Mouse (Mus musculus) neural tube, embryonic 14.5 days (tissue): Measurements from ENCODE around the gene Rassf10. TPM values are rescaled to one million over a fixed set of nuclear protein-coding genes. Genes with fewer than 3 reads are reported as not detected.
"Not testable (repeated sequence)": the region's sequence is repeated elsewhere in the genome, so short reads cannot be mapped to it uniquely, and the experiment has no call there.

Source experiments
- ATAC-seq: fragments of 200-750 bp; cut with Nextera tagmentation; 2 replicates; pipeline ENCODE4 v1.8.0; 2017; ENCODE audit warnings: low read depth, mild to moderate bottlenecking, moderate TSS enrichment, moderate library complexity
- H3K27ac ChIP-seq: fragments of 300-500 bp; sonication (generic); 2 replicates; pipeline ENCODE4 v1.5.1; 2014; ENCODE audit warnings: low read depth, mild to moderate bottlenecking, control low read depth, low read length, moderate library complexity, mixed read lengths
- H3K27me3 ChIP-seq: fragments of 300-500 bp; sonication (generic); 2 replicates; pipeline ENCODE4 v1.6.1; 2014; ENCODE audit warnings: low read length; ENCODE audit not compliant: control insufficient read depth, insufficient read depth
- H3K36me3 ChIP-seq: fragments of 300-500 bp; sonication (generic); 2 replicates; pipeline ENCODE4 v1.6.1; 2014; ENCODE audit warnings: low read length, mixed read lengths; ENCODE audit not compliant: control insufficient read depth, insufficient read depth
- H3K4me1 ChIP-seq: fragments of 300-500 bp; sonication (generic); 2 replicates; pipeline ENCODE4 v1.6.1; 2014; ENCODE audit warnings: low read length; ENCODE audit not compliant: control insufficient read depth, insufficient read depth
- H3K4me2 ChIP-seq: fragments of 300-500 bp; sonication (generic); 2 replicates; pipeline ENCODE4 v1.6.1; 2014; ENCODE audit warnings: mild to moderate bottlenecking, low read depth, low read length, control low read depth
- H3K4me3 ChIP-seq: fragments of 300-500 bp; sonication (generic); 2 replicates; pipeline ENCODE4 v1.5.1; 2014; ENCODE audit warnings: low read depth, low read length, control low read depth, mixed read lengths
- H3K9ac ChIP-seq: fragments of 300-500 bp; sonication (generic); replicated peaks from 2 replicates; pipeline ENCODE4 v1.6.1; 2014; ENCODE audit warnings: low read depth, mild to moderate bottlenecking, control low read depth, low read length, mixed read lengths
- H3K9me3 ChIP-seq: fragments of 300-500 bp; sonication (generic); 2 replicates; pipeline ENCODE4 v1.6.1; 2016; ENCODE audit warnings: low read length; ENCODE audit not compliant: control insufficient read depth
- WGBS: fragments of 180-500 bp; shearing (Covaris S2); extraction: QIAGEN DNeasy Blood & Tissue Kit; methylation state at CpG from one replicate; pipeline ENCODE4 v1.1.7; 2014; 5-methylcytosine and 5-hydroxymethylcytosine counted together
- polyA plus RNA-seq: library from polyadenylated mRNA; unstranded; fragments of >200 nt; fragmentation: Nextera tagmentation; extraction: Ambion mirVana; gene quantifications from 2 replicates; pipeline ENCODE4 v1.2.1, GENCODE M21; 2014

Gene Rassf10
- polyA plus RNA-seq, 1 experiment from 2014 or later, result 2.5 TPM

DNA sequence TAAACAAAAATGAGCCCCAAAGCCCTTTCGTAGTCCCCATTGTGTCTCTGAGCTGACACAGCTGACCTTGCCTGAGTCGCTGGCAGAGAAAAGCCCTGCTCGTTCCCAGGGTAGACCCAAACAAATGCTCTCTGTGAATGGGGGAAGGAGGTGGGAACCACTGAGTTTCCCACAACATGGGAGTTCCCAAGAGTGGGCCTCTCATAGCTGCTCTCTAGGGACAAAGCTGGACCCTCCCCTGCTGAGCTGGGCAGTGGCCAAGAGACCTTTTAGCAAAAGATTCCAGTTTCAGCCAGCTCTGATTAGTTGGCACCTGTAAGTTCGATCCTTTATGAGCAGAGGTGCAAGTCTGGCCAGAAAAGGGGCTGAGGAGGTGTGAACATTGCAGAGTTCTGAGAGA lies 31.0 kb upstream of the Rassf10 start:
- Histone ChIP-seq H3K36me3 (no peaks in the 10 kb centered on the region), H3K9me3 (no peaks in the 10 kb centered on the region), H3K4me3 (no peak overlapping the region), H3K9ac (no peak overlapping the region), H3K4me2 (no peak overlapping the region), H3K27me3 (no peaks in the 10 kb centered on the region), H3K4me1 (no peaks in the 10 kb centered on the region), H3K27ac (no peak overlapping the region)
- no peak for ATAC-seq
- WGBS, result 42% methylated on average over 4 of the region's 4 CpGs

DNA sequence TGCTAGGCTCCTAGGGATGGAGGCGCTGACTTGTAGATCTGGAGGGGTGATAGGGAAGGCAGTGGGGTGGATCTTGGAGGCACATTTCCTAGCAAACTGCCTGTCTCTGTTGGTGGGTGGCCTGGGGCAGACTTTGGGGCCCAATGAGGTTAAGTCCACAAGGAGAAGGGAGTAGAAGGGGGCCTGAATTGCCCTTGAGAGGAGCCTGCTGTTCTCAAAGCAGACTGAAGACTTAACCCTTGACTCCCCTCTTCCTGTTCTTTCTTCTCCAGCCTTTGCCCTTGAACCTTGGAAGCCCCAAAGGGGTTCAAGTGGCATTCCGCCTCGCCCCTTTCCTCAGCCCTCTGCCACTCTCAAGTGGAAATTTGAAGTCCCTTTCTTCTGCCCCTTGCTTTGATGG lies 30.1 kb upstream of the Rassf10 start:
- 95% methylated on average over 3 of the region's 3 CpGs for WGBS
- no peaks in the 10 kb centered on the region for H3K36me3 ChIP-seq
- ATAC-seq, result no peak
- no peaks in the 10 kb centered on the region for H3K9me3 ChIP-seq
- no peaks in the 10 kb centered on the region for H3K4me1 ChIP-seq
- H3K9ac ChIP-seq, result no peak overlapping the region
- no peak overlapping the region for H3K4me3 ChIP-seq
- H3K4me2 ChIP-seq, result no peak overlapping the region
- no peaks in the 10 kb centered on the region for H3K27me3 ChIP-seq
- no peak overlapping the region for H3K27ac ChIP-seq

DNA sequence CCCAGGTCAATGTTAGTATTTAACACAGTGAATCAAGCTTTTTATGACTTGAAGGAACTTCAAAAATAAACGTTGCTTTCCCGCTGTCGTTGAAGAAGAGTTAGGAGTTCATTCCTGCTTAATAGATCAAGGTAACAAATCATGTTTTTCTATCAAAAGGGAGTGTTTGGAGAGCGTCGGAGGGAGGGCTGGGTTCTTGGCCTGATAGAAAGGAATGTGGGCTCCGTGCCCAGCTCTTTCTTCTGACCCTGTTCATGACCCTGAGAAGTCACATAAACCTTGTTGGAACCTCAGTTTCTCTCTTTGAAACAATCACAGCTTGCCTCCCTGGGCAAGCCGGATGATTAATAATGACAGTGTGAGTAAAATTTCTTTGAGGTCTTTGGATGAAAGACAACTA lies 23.1 kb upstream of the Rassf10 start:
- H3K27ac ChIP-seq, result no peak overlapping the region
- no peak overlapping the region for H3K9ac ChIP-seq
- H3K27me3 ChIP-seq, result no peaks in the 10 kb centered on the region
- no peaks in the 10 kb centered on the region for H3K4me1 ChIP-seq
- H3K36me3 ChIP-seq, result no peaks in the 10 kb centered on the region
- H3K4me2 ChIP-seq, result no peak overlapping the region
- no peak for ATAC-seq
- H3K9me3 ChIP-seq, result no peaks in the 10 kb centered on the region
- 29% methylated on average over 7 of the region's 7 CpGs for WGBS
- H3K4me3 ChIP-seq, result no peak overlapping the region

DNA sequence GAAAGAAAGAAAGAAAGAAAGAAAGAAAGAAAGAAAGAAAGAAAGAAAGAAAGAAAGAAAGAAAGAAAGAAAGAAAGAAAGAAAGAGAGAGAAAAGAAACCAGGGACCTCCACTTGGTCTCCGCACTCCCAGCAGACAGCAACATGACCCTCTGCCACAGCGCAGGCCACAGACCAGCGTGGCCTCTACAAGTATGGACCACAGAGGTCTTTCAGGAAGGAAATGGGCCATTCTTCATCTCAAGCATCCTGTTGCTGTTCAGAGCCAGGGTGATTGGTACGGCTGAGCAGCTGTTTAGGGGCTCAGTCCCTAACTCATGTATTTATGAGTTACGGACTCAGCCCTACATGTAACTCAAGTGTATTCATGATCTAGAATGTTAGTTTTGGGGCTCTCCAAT lies 17.9 kb upstream of the Rassf10 start:
- H3K27ac ChIP-seq, H3K4me3 ChIP-seq, H3K36me3 ChIP-seq, H3K4me1 ChIP-seq, H3K9me3 ChIP-seq, ATAC-seq, H3K27me3 ChIP-seq, H3K9ac ChIP-seq, H3K4me2 ChIP-seq: not testable (repeated sequence)
- 84% methylated on average over 5 of the region's 5 CpGs for whole genome bisulfite sequencing

DNA sequence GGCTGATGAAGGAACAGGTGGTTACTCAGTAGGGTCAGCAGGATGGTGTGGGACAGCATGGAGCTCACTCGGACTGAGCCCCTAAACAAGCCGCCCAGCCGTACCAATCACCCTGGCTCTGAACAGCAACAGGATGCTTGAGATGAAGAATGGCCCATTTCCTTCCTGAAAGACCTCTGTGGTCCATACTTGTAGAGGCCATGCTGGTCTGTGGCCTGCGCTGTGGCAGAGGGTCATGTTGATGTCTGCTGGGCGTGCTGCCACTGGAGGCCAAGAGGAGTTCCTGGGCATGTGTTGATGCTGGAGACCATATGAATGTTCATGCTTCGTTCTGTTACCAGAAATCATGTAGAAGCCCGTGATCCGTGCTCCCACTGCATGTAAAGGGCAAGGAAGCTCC lies 16.7 kb upstream of the Rassf10 start:
- no peaks in the 10 kb centered on the region for H3K4me1 ChIP-seq
- ATAC-seq, result no peak
- WGBS, result 91% methylated on average over 8 of the region's 8 CpGs

DNA sequence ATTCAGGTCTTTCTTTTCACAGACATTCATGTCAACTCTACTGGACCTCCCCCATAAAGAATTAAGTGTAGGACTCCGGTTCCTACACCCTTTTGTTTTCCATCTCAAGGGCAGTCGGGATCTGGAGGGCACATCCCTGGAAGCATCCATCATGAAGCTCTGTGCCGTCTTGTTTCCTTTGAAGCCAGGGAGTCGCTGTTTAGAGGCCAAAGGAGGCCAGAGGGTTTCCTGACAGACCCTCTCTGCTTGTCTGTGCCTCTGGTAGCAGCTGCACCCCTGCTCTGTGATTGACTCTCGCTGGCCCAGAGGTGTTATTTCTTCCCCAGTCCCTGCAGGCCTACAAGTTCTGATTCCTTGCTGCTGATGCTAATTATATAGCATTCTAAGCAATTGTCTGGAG lies 14.8 kb upstream of the Rassf10 start:
- Histone ChIP-seq H3K27ac (no peak overlapping the region), H3K4me3 (no peak overlapping the region), H3K9me3 (no peaks in the 10 kb centered on the region), H3K4me2 (no peak overlapping the region), H3K9ac (no peak overlapping the region), H3K36me3 (no peaks in the 10 kb centered on the region), H3K27me3 (no peaks in the 10 kb centered on the region), H3K4me1 (no peaks in the 10 kb centered on the region)
- ATAC-seq, result no peak
- WGBS, result 25% methylated on average over 5 of the region's 5 CpGs

More for the DNA sequence above, 16.7 kb upstream of the Rassf10 start:
- H3K27ac ChIP-seq, result no peak overlapping the region
- no peaks in the 10 kb centered on the region for H3K27me3 ChIP-seq
- no peak overlapping the region for H3K9ac ChIP-seq
- H3K4me2 ChIP-seq, result no peak overlapping the region
- H3K9me3 ChIP-seq, result no peaks in the 10 kb centered on the region
- H3K4me3 ChIP-seq, result no peak overlapping the region
- no peaks in the 10 kb centered on the region for H3K36me3 ChIP-seq

DNA sequence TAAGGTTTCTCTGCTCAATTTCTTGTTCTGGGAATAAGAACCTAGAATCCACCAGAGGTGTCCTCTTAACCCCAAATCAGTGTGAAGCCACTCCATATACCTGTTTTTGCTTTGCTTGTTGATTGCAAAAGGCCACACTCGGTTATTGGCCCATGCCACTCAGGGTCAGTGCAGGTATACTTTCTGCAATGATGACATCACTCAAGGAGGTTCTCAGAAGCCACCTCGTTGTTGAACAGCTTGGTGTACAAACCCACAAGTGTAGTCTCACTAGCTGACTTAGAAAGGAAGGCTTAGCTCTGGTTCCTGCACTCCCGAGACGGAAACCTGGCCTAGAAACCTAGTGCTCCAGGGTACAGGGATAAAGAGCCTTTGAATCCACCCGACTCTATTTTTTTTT lies 11.2 kb upstream of the Rassf10 start:
- no peak overlapping the region for H3K27ac ChIP-seq
- 78% methylated on average over 5 of the region's 5 CpGs for WGBS
- H3K27me3 ChIP-seq, result no peaks in the 10 kb centered on the region
- no peak overlapping the region for H3K4me3 ChIP-seq
- H3K36me3 ChIP-seq, result no peaks in the 10 kb centered on the region
- no peak for ATAC-seq
- no peaks in the 10 kb centered on the region for H3K9me3 ChIP-seq
- no peak overlapping the region for H3K9ac ChIP-seq
- no peak overlapping the region for H3K4me2 ChIP-seq
- H3K4me1 ChIP-seq, result no peaks in the 10 kb centered on the region

DNA sequence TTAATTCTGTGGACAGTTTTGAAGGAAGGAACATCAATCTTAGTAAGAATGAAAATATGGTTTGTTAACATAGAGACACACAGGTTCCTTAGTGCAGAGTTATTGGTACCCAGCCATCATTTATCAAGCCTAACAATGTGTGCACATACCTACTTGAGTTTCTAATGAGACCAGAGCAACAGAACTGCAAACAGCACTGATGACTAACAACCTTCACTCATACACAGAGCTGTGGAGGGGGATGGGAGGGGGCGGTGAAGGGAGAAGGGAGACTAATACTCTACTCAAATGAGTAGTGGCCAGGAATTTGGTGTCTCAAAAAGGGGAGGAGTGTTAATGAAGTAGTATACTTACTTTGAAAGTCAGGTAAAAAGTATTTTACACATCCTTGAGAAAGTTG lies 10.7 kb upstream of the Rassf10 start:
- no peak for ATAC-seq
- no peak overlapping the region for H3K4me3 ChIP-seq
- 92% methylated on average over 1 of the region's 1 CpGs for WGBS
- H3K36me3 ChIP-seq, result no peaks in the 10 kb centered on the region
- H3K27me3 ChIP-seq, result no peaks in the 10 kb centered on the region
- H3K4me2 ChIP-seq, result no peak overlapping the region
- no peaks in the 10 kb centered on the region for H3K4me1 ChIP-seq
- H3K27ac ChIP-seq, result no peak overlapping the region
- H3K9me3 ChIP-seq, result no peaks in the 10 kb centered on the region
- H3K9ac ChIP-seq, result no peak overlapping the region

DNA sequence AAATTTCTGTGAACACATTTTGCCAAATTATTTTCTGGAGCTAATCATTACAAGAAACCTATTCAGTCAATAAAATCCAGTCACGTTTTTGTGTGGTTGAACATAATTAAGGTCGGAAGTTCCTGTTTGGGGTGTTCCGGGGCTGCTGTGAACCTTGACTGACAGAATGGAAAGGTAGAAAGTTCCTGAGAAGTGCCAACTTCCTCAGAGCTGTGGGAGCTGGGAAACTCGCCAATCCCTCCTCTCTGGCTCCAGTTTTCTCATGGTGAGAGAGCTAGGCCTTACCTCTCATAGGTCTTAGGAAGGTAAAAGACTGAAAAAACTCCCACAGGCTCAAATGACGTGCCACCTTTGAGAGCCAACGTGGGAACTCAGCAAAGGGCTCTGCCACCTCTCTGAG lies 7.1 kb upstream of the Rassf10 start:
- 68% methylated on average over 6 of the region's 6 CpGs for WGBS
- H3K9ac ChIP-seq, result no peak overlapping the region
- no peak for ATAC-seq

More for the DNA sequence above, 7.1 kb upstream of the Rassf10 start:
- Histone ChIP-seq H3K4me3 (no peak overlapping the region), H3K27me3 (no peaks in the 10 kb centered on the region), H3K4me1 (no peaks in the 10 kb centered on the region), H3K27ac (no peak overlapping the region), H3K36me3 (no peaks in the 10 kb centered on the region), H3K4me2 (no peak overlapping the region), H3K9me3 (no peaks in the 10 kb centered on the region)
